Mouse (Mus musculus): ENCODE results near the gene Antxr1.

GRCm38 (mm10) chr6:87328265-87329173, 7.1 kb downstream of the Antxr1 start:
- TF ChIP-seq POLR2A (IDR thresholded peaks at IDR 0.05; ENCODE audit: borderline replicate concordance, extremely low read depth, low read depth, low read length) (no peak), CTCF (IDR thresholded peaks at IDR 0.05; ENCODE audit: insufficient read depth, low read length) (no peak)

Data from lung, adult 2 months (tissue).